Mouse (Mus musculus): ENCODE measurements at regions not wholly inside any gene's neighbourhood (a gene's known extent, or its start where the extent isn't known, plus 50 kb on each side); places are given as distances from the start of the nearest gene placed in this dataset.

DNA sequence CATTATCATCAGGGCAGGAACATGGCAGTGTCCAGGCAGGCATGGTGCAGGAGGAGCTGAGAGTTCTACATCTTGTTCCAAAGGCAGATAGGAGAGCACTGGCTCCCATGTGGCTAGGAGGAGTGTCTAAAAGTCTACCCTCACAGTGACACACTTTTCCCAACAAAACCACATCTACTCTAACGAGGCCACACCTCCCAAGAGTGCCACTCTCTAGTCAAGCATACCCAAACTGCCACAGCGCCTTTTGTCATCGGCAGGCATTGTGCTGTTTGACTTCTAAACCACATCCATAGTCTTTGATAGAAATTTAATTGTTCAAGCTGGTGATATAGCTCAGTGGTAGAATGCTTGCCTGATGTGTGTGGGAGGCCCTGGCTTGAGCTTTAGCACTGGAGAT is 56.6 kb upstream of the Mvb12b start:
- no peak for DNase-seq (ENCODE audit: low spot score in 2 of 2)

DNA sequence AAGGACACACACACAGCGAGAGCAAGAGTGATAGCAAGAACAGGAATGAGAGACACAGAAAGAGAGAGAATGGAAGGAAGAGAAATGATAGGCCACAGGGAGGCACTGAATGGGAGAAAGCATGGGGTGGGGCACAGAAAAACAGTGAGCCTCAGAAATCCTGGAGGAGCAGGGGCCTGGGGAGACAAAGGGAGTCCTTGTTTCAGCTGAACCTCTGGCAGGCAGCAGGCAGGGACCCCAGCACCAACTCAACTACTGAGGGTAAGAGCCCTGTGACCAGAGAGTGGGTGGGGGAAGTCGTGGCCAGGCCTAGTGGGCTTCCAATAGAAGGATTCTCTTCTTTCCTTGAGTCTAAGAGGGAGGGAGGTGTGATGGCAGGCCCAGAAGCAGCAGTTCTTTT is 54.3 kb upstream of the Mvb12b start:
- DNase-seq (ENCODE audit: low spot score in 2 of 2), result no peak

DNA sequence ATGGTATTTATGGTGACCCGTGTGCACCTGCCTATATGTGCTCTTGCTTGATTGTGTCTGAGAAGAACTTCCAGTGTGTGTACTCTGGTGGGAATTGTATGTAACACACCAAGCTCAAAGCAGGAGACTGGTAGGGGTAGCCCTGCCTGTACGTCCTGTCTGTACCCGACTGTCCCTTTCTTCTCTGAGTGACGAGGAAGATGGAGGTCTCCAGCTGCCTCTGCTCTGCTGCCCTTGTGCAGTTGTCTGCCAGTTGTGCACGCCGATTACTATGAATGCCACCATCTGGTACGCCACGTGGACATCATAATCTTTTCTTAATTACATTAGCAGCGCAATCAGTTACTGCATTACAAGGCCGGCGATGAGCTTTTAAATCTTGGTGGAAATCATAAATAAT is 53.6 kb upstream of the Mvb12b start:
- DNase-seq (ENCODE audit: low spot score in 2 of 2), result no peak

GRCm38 (mm10) chr2:33939836-33940235 is 52.1 kb upstream of the Mvb12b start:
- DNase-seq (ENCODE audit: low spot score in 2 of 2), result no peak
